Mouse (Mus musculus) CH12.LX (cell line): Measurements from ENCODE around the gene Cyp2e1. TPM values are rescaled to one million over a fixed set of nuclear protein-coding genes. Genes with fewer than 3 reads are reported as not detected.

Source experiments
- DNase-seq: peaks from one replicate; pipeline ENCODE4 v3.0.0-alpha.2; 2013; ENCODE audit errors: extremely low read depth
- H3K27ac ChIP-seq: 2 replicates; pipeline ENCODE4 v1.5.1; 2012; ENCODE audit warnings: low read depth, mild to moderate bottlenecking, control low read depth, moderate library complexity; ENCODE audit not compliant: insufficient read depth
- H3K27me3 ChIP-seq: replicated peaks from 2 replicates; pipeline ENCODE3; 2012; ENCODE audit warnings: inconsistent platforms
- H3K36me3 ChIP-seq, 2 experiments: replicated peaks in 1 of 2; 2 replicates each; pipeline versions ENCODE3 to v1.6.1; 2012; ENCODE audit warnings: inconsistent platforms in 1 of 2, low read length in 1 of 2, mild to moderate bottlenecking in 1 of 2, mixed read lengths in 1 of 2, moderate library complexity in 1 of 2; ENCODE audit not compliant: control insufficient read depth in 1 of 2, insufficient read depth in 1 of 2
- H3K4me1 ChIP-seq, 2 experiments: 2 replicates each; pipeline ENCODE4 v1.6.1; 2012; ENCODE audit warnings: inconsistent platforms in 1 of 2, moderate library complexity in 1 of 2; ENCODE audit not compliant: insufficient read depth in 2 of 2, control insufficient read depth in 1 of 2
- H3K4me2 ChIP-seq: 2 replicates; pipeline ENCODE4 v1.6.1; 2012; ENCODE audit warnings: low read depth, mild to moderate bottlenecking, control low read depth; ENCODE audit not compliant: poor library complexity, insufficient read depth, severe bottlenecking
- H3K4me3 ChIP-seq, 3 experiments: fragments of 150-350 bp in 1 of 3; sonication (generic) in 1 of 3; replicated peaks in 1 of 3; 2 replicates each; pipeline versions ENCODE3 to v1.5.1; 2011 to 2012; ENCODE audit warnings: low read depth in 2 of 3, low read length in 2 of 3, mild to moderate bottlenecking in 2 of 3, moderate library complexity in 2 of 3, control low read depth in 1 of 3, improper control_type of control experiment in 1 of 3, inconsistent platforms in 1 of 3, mixed read lengths in 1 of 3; ENCODE audit not compliant: poor library complexity in 1 of 3
- H3K79me2 ChIP-seq: replicated peaks from 2 replicates; pipeline ENCODE4 v1.6.1; 2012; ENCODE audit warnings: mild to moderate bottlenecking, moderate library complexity; ENCODE audit not compliant: control insufficient read depth, poor library complexity, insufficient read depth, severe bottlenecking; ENCODE audit errors: extremely low read depth
- H3K9ac ChIP-seq: 2 replicates; pipeline ENCODE4 v1.6.1; 2012; ENCODE audit warnings: low read depth, mild to moderate bottlenecking, control low read depth, moderate library complexity; ENCODE audit not compliant: insufficient read depth
- H3K9me3 ChIP-seq: replicated peaks from 2 replicates; pipeline ENCODE3; 2012; ENCODE audit warnings: low read length, inconsistent platforms, mixed read lengths
- BHLHE40 ChIP-seq: IDR thresholded peaks from 2 replicates; pipeline ENCODE4 v1.6.1; 2011; ENCODE audit warnings: mild to moderate bottlenecking, low read depth, low read length, improper control_type of control experiment
- CHD1 ChIP-seq: IDR thresholded peaks from 2 replicates; pipeline ENCODE4 v1.6.1; 2012; ENCODE audit warnings: low read depth, low read length, improper control_type of control experiment, inconsistent platforms
- CHD2 ChIP-seq: IDR thresholded peaks from 2 replicates; pipeline ENCODE4 v1.6.1; 2011; ENCODE audit warnings: low read length, improper control_type of control experiment
- E2F4 ChIP-seq: IDR thresholded peaks from 2 replicates; pipeline ENCODE4 v1.6.1; 2011; ENCODE audit warnings: low read depth, low read length, improper control_type of control experiment; ENCODE audit not compliant: insufficient replicate concordance
- ELF1 ChIP-seq: IDR thresholded peaks from 2 replicates; pipeline ENCODE4 v1.6.1; 2014; ENCODE audit warnings: low read depth, mild to moderate bottlenecking, inconsistent platforms, low read length, improper control_type of control experiment
- ETS1 ChIP-seq: conservative IDR thresholded peaks from 2 replicates; pipeline ENCODE4 v1.6.1; 2012; ENCODE audit warnings: low read depth, mild to moderate bottlenecking, inconsistent platforms, low read length, improper control_type of control experiment, moderate library complexity
- HCFC1 ChIP-seq: IDR thresholded peaks from 2 replicates; pipeline ENCODE4 v1.6.1; 2012; ENCODE audit warnings: low read depth, mild to moderate bottlenecking, inconsistent platforms, low read length, improper control_type of control experiment
- KAT2A ChIP-seq: IDR thresholded peaks from 2 replicates; pipeline ENCODE4 v1.6.1; 2012; ENCODE audit warnings: low read length, improper control_type of control experiment, inconsistent platforms; ENCODE audit not compliant: insufficient replicate concordance
- MAZ ChIP-seq: IDR thresholded peaks from 2 replicates; pipeline ENCODE4 v1.6.1; 2012; ENCODE audit warnings: low read depth, mild to moderate bottlenecking, inconsistent platforms, low read length, improper control_type of control experiment, moderate library complexity
- MEF2A ChIP-seq: IDR thresholded peaks from 2 replicates; pipeline ENCODE4 v1.6.1; 2014; ENCODE audit warnings: low read depth, mild to moderate bottlenecking, inconsistent platforms, low read length, improper control_type of control experiment, borderline replicate concordance
- PAX5 ChIP-seq: IDR thresholded peaks from 2 replicates; pipeline ENCODE4 v1.6.1; 2012; ENCODE audit warnings: low read length, inconsistent platforms, mixed read lengths
- POLR2AphosphoS2 ChIP-seq: IDR thresholded peaks from 2 replicates; pipeline ENCODE4 v1.6.1; 2011; ENCODE audit warnings: low read depth, low read length, improper control_type of control experiment
- TBP ChIP-seq: conservative IDR thresholded peaks from 2 replicates; pipeline ENCODE4 v1.6.1; 2011; ENCODE audit warnings: low read depth, low read length, improper control_type of control experiment
- TCF12 ChIP-seq: IDR thresholded peaks from 2 replicates; pipeline ENCODE4 v1.6.1; 2014; ENCODE audit warnings: low read depth, mild to moderate bottlenecking, inconsistent platforms, low read length, improper control_type of control experiment
- dilution Hi-C: fragments of 300-500 bp; cut with MboI; formaldehyde crosslinking; loops from 2 replicates; pipeline ENCODE4 v1.14.3; 2020; ENCODE audit warnings: low sequenced_read_pairs; ENCODE audit not compliant: extremely low pct_unique_long_range_greater_than_20kb, extremely low pct_ligation_motif_present
- in situ Hi-C: fragments of 300-500 bp; cut with MboI; formaldehyde crosslinking; loops from 3 replicates; pipeline ENCODE4 v1.14.3; 2019; ENCODE audit warnings: low sequenced_read_pairs, low pct_ligation_motif_present, low pct_unique_long_range_greater_than_20kb, mixed read lengths
- polyA plus RNA-seq: library from polyadenylated mRNA; unstranded; fragments of >175 nt; gene quantifications from 2 replicates; pipeline ENCODE4 v1.2.1, GENCODE M21; 2012; ENCODE audit warnings: low read depth; ENCODE audit not compliant: insufficient read length
- total RNA-seq, 2 experiments: library from RNA; depleted of rRNA; stranded (reverse); fragments of 300-350 nt in 1 of 2; fragments of >200 nt in 1 of 2; gene quantifications; 2 replicates each; pipeline ENCODE4 v1.2.3; 2012 to 2014

The Cyp2e1 gene
- total and polyA plus RNA-seq, 3 experiments: not detected

- in situ Hi-C loops: no loop called here
Measured at GRCm38 (mm10) chr7:140821653-140822329, 58.3 kb downstream of the Cyp2e1 start, which contains the start of gene Zfp941. TSS of gene Zfp941 (minus strand) at chr7:140822178.

GRCm38 (mm10) chr7:140822731-140823130 is 59.2 kb downstream of the Cyp2e1 start:
- H3K36me3 ChIP-seq: no peaks in the 10 kb centered on the region
- H3K4me2 ChIP-seq: no peak overlapping the region
- H3K4me1 ChIP-seq: no peaks in the 10 kb centered on the region
- no peak overlapping the region for H3K27ac ChIP-seq
- no peak for DNase-seq
- H3K27me3 ChIP-seq: peaks cover 85% of the 10 kb centered on the region
- dilution Hi-C loops: no loop called here
- TF ChIP-seq TBP (no peak), POLR2AphosphoS2 (no peak), KAT2A (no peak), MAZ (no peak), CHD1 (no peak), HCFC1 (no peak), ETS1 (no peak)
- no peaks in the 10 kb centered on the region for H3K9me3 ChIP-seq
- no peak overlapping the region for H3K9ac ChIP-seq
- in situ Hi-C loops: no loop called here
- H3K79me2 ChIP-seq: no peaks in the 10 kb centered on the region
- H3K4me3 ChIP-seq: no peak overlapping the region

More at GRCm38 (mm10) chr7:140821653-140822329, 58.3 kb downstream of the Cyp2e1 start, which contains the start of gene Zfp941:
- H3K27ac ChIP-seq: no peak within 1 kb of the TSS
- H3K79me2 ChIP-seq: no peaks in the 10 kb centered on the region
- H3K36me3 ChIP-seq: no peaks in the 10 kb centered on the region
- H3K9me3 ChIP-seq: no peaks in the 10 kb centered on the region
- TF ChIP-seq TCF12 (no peak), BHLHE40 (no peak), E2F4 (no peak), CHD2 (no peak), PAX5 (no peak), ELF1 (no peak), MEF2A (no peak), TBP (no peak)
- DNase-seq: no peak
- H3K9ac ChIP-seq: no peak within 1 kb of the TSS
- dilution Hi-C loops: no loop called here
- no peaks in the 10 kb centered on the region for H3K4me1 ChIP-seq
- peaks cover 87% of the 10 kb centered on the region for H3K27me3 ChIP-seq
- peak within 1 kb of the TSS in 1 of 3 experiments; percentile 29 for H3K4me3 ChIP-seq
- H3K4me2 ChIP-seq: no peak within 1 kb of the TSS

Other genes starting within 250 kb of the Cyp2e1 start
Only the 20 nearest of the 25 such genes appear.
- gene Olfr46, start 162.5 kb upstream of the Cyp2e1 start, total RNA-seq (2012; rRNA removed): not detected in 2 replicates
- not detected in 2 replicates for gene Olfr46, start 162.5 kb upstream of the Cyp2e1 start, total RNA-seq (2014; rRNA removed)
- not detected in 2 replicates for gene Olfr46, start 162.5 kb upstream of the Cyp2e1 start, polyA plus RNA-seq
- gene Olfr61, start 134.8 kb upstream of the Cyp2e1 start, total RNA-seq (2012; rRNA removed): not detected in 2 replicates
- gene Olfr61, start 134.8 kb upstream of the Cyp2e1 start, total RNA-seq (2014; rRNA removed): not detected in 2 replicates
- gene Olfr61, start 134.8 kb upstream of the Cyp2e1 start, polyA plus RNA-seq: not detected in 2 replicates
- gene Olfr53, start 117.3 kb upstream of the Cyp2e1 start, total RNA-seq (2012; rRNA removed): not detected in 2 replicates
- not detected in 2 replicates for gene Olfr53, start 117.3 kb upstream of the Cyp2e1 start, total RNA-seq (2014; rRNA removed)
- not detected in 2 replicates for gene Olfr53, start 117.3 kb upstream of the Cyp2e1 start, polyA plus RNA-seq
- not detected in 2 replicates for gene Olfr539, start 103.8 kb upstream of the Cyp2e1 start, total RNA-seq (2012; rRNA removed)
- gene Olfr539, start 103.8 kb upstream of the Cyp2e1 start, total RNA-seq (2014; rRNA removed): not detected in 2 replicates
- not detected in 2 replicates for gene Olfr539, start 103.8 kb upstream of the Cyp2e1 start, polyA plus RNA-seq
- not detected in 2 replicates for gene Olfr45, start 81.8 kb upstream of the Cyp2e1 start, total RNA-seq (2012; rRNA removed)
- not detected in 2 replicates for gene Olfr45, start 81.8 kb upstream of the Cyp2e1 start, total RNA-seq (2014; rRNA removed)
- not detected in 2 replicates for gene Olfr45, start 81.8 kb upstream of the Cyp2e1 start, polyA plus RNA-seq
- gene Olfr541, start 66.5 kb upstream of the Cyp2e1 start, total RNA-seq (2012; rRNA removed): not detected in 2 replicates
- gene Olfr541, start 66.5 kb upstream of the Cyp2e1 start, total RNA-seq (2014; rRNA removed): not detected in 2 replicates
- not detected in 2 replicates for gene Olfr541, start 66.5 kb upstream of the Cyp2e1 start, polyA plus RNA-seq
- not detected in 2 replicates for gene Syce1, start 24.1 kb downstream of the Cyp2e1 start, total RNA-seq (2012; rRNA removed)
- not detected in 2 replicates for gene Syce1, start 24.1 kb downstream of the Cyp2e1 start, total RNA-seq (2014; rRNA removed)
- gene Syce1, start 24.1 kb downstream of the Cyp2e1 start, polyA plus RNA-seq: not detected in 2 replicates
- gene Zfp941, start 58.4 kb downstream of the Cyp2e1 start, total RNA-seq (2012; rRNA removed): 0.29 and 0.34 TPM in 2 replicates
- not detected in 2 replicates for gene Zfp941, start 58.4 kb downstream of the Cyp2e1 start, total RNA-seq (2014; rRNA removed)
- gene Zfp941, start 58.4 kb downstream of the Cyp2e1 start, polyA plus RNA-seq: not detected in 2 replicates
- not detected in 2 replicates for gene Urah, start 71.3 kb downstream of the Cyp2e1 start, total RNA-seq (2012; rRNA removed)
- gene Urah, start 71.3 kb downstream of the Cyp2e1 start, total RNA-seq (2014; rRNA removed): not detected in 2 replicates
- gene Urah, start 71.3 kb downstream of the Cyp2e1 start, polyA plus RNA-seq: not detected in 2 replicates
- not detected in 2 replicates for gene Scgb1c1, start 81.8 kb downstream of the Cyp2e1 start, total RNA-seq (2012; rRNA removed)
- not detected in 2 replicates for gene Scgb1c1, start 81.8 kb downstream of the Cyp2e1 start, total RNA-seq (2014; rRNA removed)
- gene Scgb1c1, start 81.8 kb downstream of the Cyp2e1 start, polyA plus RNA-seq: not detected in 2 replicates
- gene Odf3, start 84.1 kb downstream of the Cyp2e1 start, total RNA-seq (2012; rRNA removed): not detected in 2 replicates
- gene Odf3, start 84.1 kb downstream of the Cyp2e1 start, total RNA-seq (2014; rRNA removed): not detected in 2 replicates
- gene Odf3, start 84.1 kb downstream of the Cyp2e1 start, polyA plus RNA-seq: not detected in 2 replicates
- gene Gm45785, start 92.6 kb downstream of the Cyp2e1 start, total RNA-seq (2012; rRNA removed): not detected in 2 replicates
- not detected in 2 replicates for gene Gm45785, start 92.6 kb downstream of the Cyp2e1 start, total RNA-seq (2014; rRNA removed)
- not detected in 2 replicates for gene Gm45785, start 92.6 kb downstream of the Cyp2e1 start, polyA plus RNA-seq
- gene Ric8a, start 93.2 kb downstream of the Cyp2e1 start, total RNA-seq (2012; rRNA removed): 66.5 and 80.9 TPM in 2 replicates
- 53.2 and 54.2 TPM in 2 replicates for gene Ric8a, start 93.2 kb downstream of the Cyp2e1 start, total RNA-seq (2014; rRNA removed)
- 56.4 and 61.9 TPM in 2 replicates for gene Ric8a, start 93.2 kb downstream of the Cyp2e1 start, polyA plus RNA-seq
- 13.8 and 16.7 TPM in 2 replicates for gene Bet1l, start 93.8 kb downstream of the Cyp2e1 start, total RNA-seq (2012; rRNA removed)
- gene Bet1l, start 93.8 kb downstream of the Cyp2e1 start, total RNA-seq (2014; rRNA removed): 11.6 and 13.1 TPM in 2 replicates
- 24.3 and 25.1 TPM in 2 replicates for gene Bet1l, start 93.8 kb downstream of the Cyp2e1 start, polyA plus RNA-seq
- 165 and 189 TPM in 2 replicates for gene Psmd13, start 118.2 kb downstream of the Cyp2e1 start, total RNA-seq (2012; rRNA removed)
- gene Psmd13, start 118.2 kb downstream of the Cyp2e1 start, total RNA-seq (2014; rRNA removed): 166 and 168 TPM in 2 replicates
- 185 and 245 TPM in 2 replicates for gene Psmd13, start 118.2 kb downstream of the Cyp2e1 start, polyA plus RNA-seq
- gene Sirt3, start 118.6 kb downstream of the Cyp2e1 start, total RNA-seq (2012; rRNA removed): 17.8 and 23.7 TPM in 2 replicates
- gene Sirt3, start 118.6 kb downstream of the Cyp2e1 start, total RNA-seq (2014; rRNA removed): 14.9 and 16.6 TPM in 2 replicates
- 10.3 and 12.6 TPM in 2 replicates for gene Sirt3, start 118.6 kb downstream of the Cyp2e1 start, polyA plus RNA-seq
- not detected in 2 replicates for gene Cox8b, start 136.7 kb downstream of the Cyp2e1 start, total RNA-seq (2012; rRNA removed)
- not detected in 2 replicates for gene Cox8b, start 136.7 kb downstream of the Cyp2e1 start, total RNA-seq (2014; rRNA removed)
- not detected in 2 replicates for gene Cox8b, start 136.7 kb downstream of the Cyp2e1 start, polyA plus RNA-seq
- gene Nlrp6, start 157.2 kb downstream of the Cyp2e1 start, total RNA-seq (2012; rRNA removed): 0.08 and 0.21 TPM in 2 replicates
- gene Nlrp6, start 157.2 kb downstream of the Cyp2e1 start, total RNA-seq (2014; rRNA removed): not detected in 2 replicates
- 0.14 and 0.15 TPM in 2 replicates for gene Nlrp6, start 157.2 kb downstream of the Cyp2e1 start, polyA plus RNA-seq
- gene Pgghg, start 177.7 kb downstream of the Cyp2e1 start, total RNA-seq (2012; rRNA removed): 3.3 and 3.7 TPM in 2 replicates
- 3.2 and 4.0 TPM in 2 replicates for gene Pgghg, start 177.7 kb downstream of the Cyp2e1 start, total RNA-seq (2014; rRNA removed)
- 3.1 and 3.6 TPM in 2 replicates for gene Pgghg, start 177.7 kb downstream of the Cyp2e1 start, polyA plus RNA-seq
- gene Ifitm5, start 186.6 kb downstream of the Cyp2e1 start, total RNA-seq (2012; rRNA removed): 0.68 and 0.76 TPM in 2 replicates
- not detected in 2 replicates for gene Ifitm5, start 186.6 kb downstream of the Cyp2e1 start, total RNA-seq (2014; rRNA removed)
- gene Ifitm5, start 186.6 kb downstream of the Cyp2e1 start, polyA plus RNA-seq: 0.55 and 0.71 TPM in 2 replicates